Mouse (Mus musculus): ENCODE measurements around the gene Limch1. TPM values are rescaled to one million over a fixed set of nuclear protein-coding genes. Genes with fewer than 3 reads are reported as not detected.

Limch1 gene
- polyA plus RNA-seq, 1 experiment: 5.0 TPM

- no peak for TF ChIP-seq POLR2A (IDR thresholded peaks at IDR 0.05; ENCODE audit: control insufficient read depth, extremely low read depth, insufficient read depth, low read length, poor library complexity)
- no peak for TF ChIP-seq CTCF (IDR thresholded peaks at IDR 0.05; ENCODE audit: borderline replicate concordance, control insufficient read depth, extremely low read depth, insufficient read depth, low read length, poor library complexity)
- WGBS: 97% methylated on average over 13 of the region's 13 CpGs
Observed at GRCm38 (mm10) chr5:66882718-66883117, 137.1 kb downstream of the Limch1 start.

DNA sequence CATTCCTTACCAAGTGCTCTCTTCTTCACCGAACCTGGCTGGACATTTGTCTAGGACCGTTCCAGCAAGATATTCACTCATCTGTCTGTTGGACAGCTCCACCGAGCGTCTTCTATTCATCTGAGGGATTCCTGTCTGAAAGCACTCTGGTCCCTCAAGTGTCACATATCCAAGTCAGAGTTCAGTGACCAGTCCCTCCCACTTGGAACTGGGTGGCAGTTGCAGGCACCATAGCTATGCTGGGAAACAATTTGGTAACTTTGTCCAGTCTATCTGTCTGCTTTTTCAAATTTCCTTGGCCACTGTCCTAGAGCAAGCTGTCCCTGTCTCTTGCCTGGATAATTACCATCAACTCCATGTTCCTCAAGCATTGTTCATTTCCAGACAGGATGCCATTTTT is 138.9 kb downstream of the Limch1 start:
- DNase-seq: no peak
- no peak overlapping the region for H3K4me3 ChIP-seq (ENCODE audit: control insufficient read depth, insufficient read depth, low read length)
- no peaks in the 10 kb centered on the region for H3K27me3 ChIP-seq (ENCODE audit: control insufficient read depth, insufficient read depth, low read length)
- H3K4me1 ChIP-seq (replicated peaks; ENCODE audit: control insufficient read depth, insufficient read depth, low read length): no peaks in the 10 kb centered on the region
- no peaks in the 10 kb centered on the region for H3K36me3 ChIP-seq (ENCODE audit: control insufficient read depth, insufficient read depth, low read length)
- H3K27ac ChIP-seq (ENCODE audit: control insufficient read depth, insufficient read depth, low read length): no peak overlapping the region
- WGBS: 98% methylated on average over 4 of the region's 4 CpGs
- TF ChIP-seq CTCF (IDR thresholded peaks at IDR 0.05; ENCODE audit: borderline replicate concordance, control insufficient read depth, extremely low read depth, insufficient read depth, low read length, poor library complexity): no peak
- TF ChIP-seq POLR2A (IDR thresholded peaks at IDR 0.05; ENCODE audit: control insufficient read depth, extremely low read depth, insufficient read depth, low read length, poor library complexity): no peak

More at GRCm38 (mm10) chr5:66882718-66883117, 137.1 kb downstream of the Limch1 start:
- no peak overlapping the region for H3K27ac ChIP-seq (ENCODE audit: control insufficient read depth, insufficient read depth, low read length)
- no peak overlapping the region for H3K4me3 ChIP-seq (ENCODE audit: control insufficient read depth, insufficient read depth, low read length)
- H3K4me1 ChIP-seq (replicated peaks; ENCODE audit: control insufficient read depth, insufficient read depth, low read length): no peaks in the 10 kb centered on the region
- H3K36me3 ChIP-seq (ENCODE audit: control insufficient read depth, insufficient read depth, low read length): no peaks in the 10 kb centered on the region
- H3K27me3 ChIP-seq (ENCODE audit: control insufficient read depth, insufficient read depth, low read length): no peaks in the 10 kb centered on the region
- DNase-seq: no peak

GRCm38 (mm10) chr5:66886410-66887120 is 140.9 kb downstream of the Limch1 start:
- no peak for TF ChIP-seq CTCF (IDR thresholded peaks at IDR 0.05; ENCODE audit: borderline replicate concordance, control insufficient read depth, extremely low read depth, insufficient read depth, low read length, poor library complexity)
- TF ChIP-seq POLR2A (IDR thresholded peaks at IDR 0.05; ENCODE audit: control insufficient read depth, extremely low read depth, insufficient read depth, low read length, poor library complexity): no peak
- H3K4me3 ChIP-seq (ENCODE audit: control insufficient read depth, insufficient read depth, low read length): no peak overlapping the region
- H3K4me1 ChIP-seq (replicated peaks; ENCODE audit: control insufficient read depth, insufficient read depth, low read length): no peaks in the 10 kb centered on the region
- no peaks in the 10 kb centered on the region for H3K36me3 ChIP-seq (ENCODE audit: control insufficient read depth, insufficient read depth, low read length)
- DNase-seq: no peak
- no peaks in the 10 kb centered on the region for H3K27me3 ChIP-seq (ENCODE audit: control insufficient read depth, insufficient read depth, low read length)
- 77% methylated on average over 5 of the region's 5 CpGs for WGBS
- H3K27ac ChIP-seq (ENCODE audit: control insufficient read depth, insufficient read depth, low read length): no peak overlapping the region

GRCm38 (mm10) chr5:66888061-66888460 is 142.4 kb downstream of the Limch1 start:
- WGBS: 88% methylated on average over 5 of the region's 5 CpGs
- no peaks in the 10 kb centered on the region for H3K36me3 ChIP-seq (ENCODE audit: control insufficient read depth, insufficient read depth, low read length)
- no peak overlapping the region for H3K4me3 ChIP-seq (ENCODE audit: control insufficient read depth, insufficient read depth, low read length)
- no peak for DNase-seq
- no peak for TF ChIP-seq CTCF (IDR thresholded peaks at IDR 0.05; ENCODE audit: borderline replicate concordance, control insufficient read depth, extremely low read depth, insufficient read depth, low read length, poor library complexity)
- no peak for TF ChIP-seq POLR2A (IDR thresholded peaks at IDR 0.05; ENCODE audit: control insufficient read depth, extremely low read depth, insufficient read depth, low read length, poor library complexity)
- no peaks in the 10 kb centered on the region for H3K4me1 ChIP-seq (replicated peaks; ENCODE audit: control insufficient read depth, insufficient read depth, low read length)
- H3K27me3 ChIP-seq (ENCODE audit: control insufficient read depth, insufficient read depth, low read length): no peaks in the 10 kb centered on the region
- H3K27ac ChIP-seq (ENCODE audit: control insufficient read depth, insufficient read depth, low read length): no peak overlapping the region

DNA sequence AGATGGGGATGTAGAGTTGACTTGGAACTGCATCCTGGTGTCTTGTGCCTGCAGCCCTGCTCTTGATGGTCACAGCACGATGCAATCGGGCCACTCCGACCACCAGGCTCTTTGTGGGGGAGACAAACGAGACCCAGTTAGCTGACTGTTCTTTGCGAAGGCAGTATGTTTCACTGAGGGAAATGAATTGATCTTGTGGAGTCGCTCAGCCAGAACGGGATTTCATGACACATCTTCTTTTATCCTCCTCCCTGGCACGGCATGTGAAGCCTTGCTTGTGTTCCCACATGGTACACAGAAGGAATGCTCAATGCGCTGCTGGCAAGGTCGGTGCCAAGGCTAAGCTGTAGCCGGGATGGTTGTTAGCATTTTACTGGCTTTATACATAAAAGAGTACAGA is 143.7 kb downstream of the Limch1 start:
- no peaks in the 10 kb centered on the region for H3K36me3 ChIP-seq (ENCODE audit: control insufficient read depth, insufficient read depth, low read length)
- no peaks in the 10 kb centered on the region for H3K27me3 ChIP-seq (ENCODE audit: control insufficient read depth, insufficient read depth, low read length)
- no peak overlapping the region for H3K4me3 ChIP-seq (ENCODE audit: control insufficient read depth, insufficient read depth, low read length)
- no peak for TF ChIP-seq POLR2A (IDR thresholded peaks at IDR 0.05; ENCODE audit: control insufficient read depth, extremely low read depth, insufficient read depth, low read length, poor library complexity)
- no peak for TF ChIP-seq CTCF (IDR thresholded peaks at IDR 0.05; ENCODE audit: borderline replicate concordance, control insufficient read depth, extremely low read depth, insufficient read depth, low read length, poor library complexity)
- WGBS: 97% methylated on average over 11 of the region's 11 CpGs
- no peak overlapping the region for H3K27ac ChIP-seq (ENCODE audit: control insufficient read depth, insufficient read depth, low read length)
- DNase-seq: no peak
- H3K4me1 ChIP-seq (replicated peaks; ENCODE audit: control insufficient read depth, insufficient read depth, low read length): no peaks in the 10 kb centered on the region

- no peak overlapping the region for H3K27ac ChIP-seq (ENCODE audit: control insufficient read depth, insufficient read depth, low read length)
- H3K4me1 ChIP-seq (replicated peaks; ENCODE audit: control insufficient read depth, insufficient read depth, low read length): no peaks in the 10 kb centered on the region
- no peaks in the 10 kb centered on the region for H3K27me3 ChIP-seq (ENCODE audit: control insufficient read depth, insufficient read depth, low read length)
Observed at GRCm38 (mm10) chr5:66895440-66896120, 150.0 kb downstream of the Limch1 start.

More at GRCm38 (mm10) chr5:66895440-66896120, 150.0 kb downstream of the Limch1 start:
- Histone ChIP-seq H3K36me3 (ENCODE audit: control insufficient read depth, insufficient read depth, low read length) (no peaks in the 10 kb centered on the region), H3K4me3 (ENCODE audit: control insufficient read depth, insufficient read depth, low read length) (no peak overlapping the region)
- DNase-seq: no peak
- no peak for TF ChIP-seq POLR2A (IDR thresholded peaks at IDR 0.05; ENCODE audit: control insufficient read depth, extremely low read depth, insufficient read depth, low read length, poor library complexity)
- no peak for TF ChIP-seq CTCF (IDR thresholded peaks at IDR 0.05; ENCODE audit: borderline replicate concordance, control insufficient read depth, extremely low read depth, insufficient read depth, low read length, poor library complexity)
- WGBS: 70% methylated on average over 9 of the region's 9 CpGs

Data from thymus, adult 2 months (tissue).